Comparison of ENCODE assay signal across 7 mouse cellular contexts in the genomic region with DNA sequence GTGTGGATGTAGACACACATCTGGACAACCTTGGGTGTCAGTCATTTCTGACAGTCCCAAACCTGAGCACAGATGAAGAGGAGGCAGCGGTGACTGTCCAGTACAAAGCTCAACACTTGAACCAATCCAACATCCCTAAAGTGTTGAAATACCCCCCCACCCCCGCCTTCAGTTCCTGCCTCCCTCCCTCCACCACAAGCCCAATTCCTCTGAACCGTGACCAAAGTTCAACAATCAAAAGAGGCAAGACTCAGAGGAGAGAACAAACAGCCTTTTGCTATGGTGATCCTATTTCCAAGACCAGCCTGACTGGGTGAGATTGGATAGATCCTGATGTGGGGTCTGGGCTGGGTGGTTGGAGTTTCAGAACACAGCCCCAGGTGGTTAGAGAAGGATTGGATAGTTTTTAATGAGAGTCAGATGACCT. TPM values are rescaled to one million over a fixed set of nuclear protein-coding genes. Genes with fewer than 3 reads are reported as not detected.
DNase-seq lines count a peak whose midpoint lies in the region; ATAC-seq and TF ChIP-seq lines count a peak whose summit lies in the region.

No protein-coding gene starts in this region.

- no peak for TF ChIP-seq POLR2A in brain, embryonic 14.5 days (IDR thresholded peaks at IDR 0.05; ENCODE audit: borderline replicate concordance, extremely low read depth, insufficient read depth, insufficient read length, poor library complexity, severe bottlenecking)

- H3K9ac ChIP-seq in forebrain, embryonic 12.5 days = 0 out of 2 replicates have a peak overlapping the region, but pooled peaks have one; percentile 0
- H3K9ac ChIP-seq in midbrain, embryonic 16.5 days (ENCODE audit: low read depth, low read length) = no peak overlapping the region

- WGBS in forebrain, embryonic 12.5 days = 14% methylated on average over 3 of the region's 3 CpGs
- WGBS in midbrain, embryonic 16.5 days = 8% methylated on average over 3 of the region's 3 CpGs

- no peak overlapping the region for H3K4me3 ChIP-seq in forebrain, embryonic 12.5 days (replicated peaks)
- no peak overlapping the region for H3K4me3 ChIP-seq in midbrain, embryonic 16.5 days (ENCODE audit: low read depth, low read length)

- H3K4me1 ChIP-seq in forebrain, embryonic 12.5 days = peaks cover 42% of the 10 kb centered on the region
- peaks cover 20% of the 10 kb centered on the region for H3K4me1 ChIP-seq in midbrain, embryonic 16.5 days (ENCODE audit: control insufficient read depth, insufficient read depth, low read length)

- H3K27ac ChIP-seq in forebrain, embryonic 12.5 days = peak overlapping the region; percentile 84
- peak overlapping the region; percentile 80 for H3K27ac ChIP-seq in midbrain, embryonic 16.5 days (ENCODE audit: low read length)

- H3K9me3 ChIP-seq in forebrain, embryonic 12.5 days = no peaks in the 10 kb centered on the region
- no peaks in the 10 kb centered on the region for H3K9me3 ChIP-seq in midbrain, embryonic 16.5 days (replicated peaks; ENCODE audit: control insufficient read depth, low read length, poor library complexity, severe bottlenecking)

- no peaks in the 10 kb centered on the region for H3K27me3 ChIP-seq in forebrain, embryonic 12.5 days
- no peaks in the 10 kb centered on the region for H3K27me3 ChIP-seq in midbrain, embryonic 16.5 days (ENCODE audit: control insufficient read depth, insufficient read depth, low read depth, low read length)

- peak overlapping the region; percentile 37 for H3K4me2 ChIP-seq in forebrain, embryonic 12.5 days
- H3K4me2 ChIP-seq in midbrain, embryonic 16.5 days (ENCODE audit: low read length) = peak overlapping the region; percentile 32; the same call in 1 of the 2 replicates

- ATAC-seq in forebrain, embryonic 12.5 days (ENCODE audit: low FRiP score) = peak; percentile 77
- peak; percentile 52 for ATAC-seq in midbrain, embryonic 16.5 days

- no peaks in the 10 kb centered on the region for H3K36me3 ChIP-seq in forebrain, embryonic 12.5 days (replicated peaks)
- H3K36me3 ChIP-seq in midbrain, embryonic 16.5 days (ENCODE audit: control insufficient read depth, insufficient read depth, low read length) = no peaks in the 10 kb centered on the region

- no peak for TF ChIP-seq CTCF in brain, embryonic 14.5 days (IDR thresholded peaks at IDR 0.05; ENCODE audit: borderline replicate concordance, extremely low read depth, insufficient read depth, insufficient read length)

- peak; percentile 73 for DNase-seq in brain, embryonic 14.5 days (ENCODE audit: low read depth)
- DNase-seq in kidney, postnatal 25 days = peak; percentile 63 to 82
- DNase-seq in adrenal gland, postnatal 14 days = no peak
- no peak for DNase-seq in MN1 (ENCODE audit: low spot score)
- DNase-seq in frontal cortex, adult 2 months (ENCODE audit: extremely low spot score in 1 of 2, low spot score in 1 of 2) = no peak

RNA-seq across cellular contexts. Expression of gene Por, which starts 4.5 kb away (rescaled TPM):
- 145 and 162 TPM in 2 replicates for polyA plus RNA-seq in brain, embryonic 14.5 days (2012; rRNA removed)
- polyA plus RNA-seq in forebrain, embryonic 12.5 days (2016; fragmentation: Nextera tagmentation; extraction: Ambion mirVana) = 127 and 135 TPM in 2 replicates
- 123 and 127 TPM in 2 replicates for polyA plus RNA-seq in midbrain, embryonic 16.5 days (2015; fragmentation: Nextera tagmentation; extraction: Ambion mirVana)
- 190 and 216 TPM in 2 replicates for total RNA-seq in adrenal gland, postnatal 14 days (2021)
- 106 and 108 TPM in 2 replicates for polyA plus RNA-seq in frontal cortex, adult 2 months (2012; rRNA removed)

RNA-seq across cellular contexts. Expression of gene Rhbdd2, which starts 41.9 kb away (rescaled TPM):
- 42.5 and 64.4 TPM in 2 replicates for polyA plus RNA-seq in brain, embryonic 14.5 days (2012; rRNA removed)
- 59.3 and 61.4 TPM in 2 replicates for polyA plus RNA-seq in forebrain, embryonic 12.5 days (2016; fragmentation: Nextera tagmentation; extraction: Ambion mirVana)
- 86.9 and 93.9 TPM in 2 replicates for polyA plus RNA-seq in midbrain, embryonic 16.5 days (2015; fragmentation: Nextera tagmentation; extraction: Ambion mirVana)
- 34.2 and 34.8 TPM in 2 replicates for total RNA-seq in adrenal gland, postnatal 14 days (2021)
- 79.5 and 80.0 TPM in 2 replicates for polyA plus RNA-seq in frontal cortex, adult 2 months (2012; rRNA removed)

Comparison
In these comparisons a context has a peak if more than half of its experiments do, and no peak if none do; other contexts are left out.
1. DNase-seq: peak in brain, embryonic 14.5 days (single experiment) and kidney, postnatal 25 days (2 of 2); none in adrenal gland, postnatal 14 days (single experiment), MN1 (single experiment) and frontal cortex, adult 2 months (0 of 2).